Mouse (Mus musculus) stomach, postnatal 0 days (tissue): ENCODE measurements around the gene Myh2. TPM values are rescaled to one million over a fixed set of nuclear protein-coding genes. Genes with fewer than 3 reads are reported as not detected.

Source experiments
- ATAC-seq: fragments of 200-750 bp; cut with Nextera tagmentation; 2 replicates; pipeline ENCODE4 v1.8.0; 2017; ENCODE audit not compliant: low FRiP score, low TSS enrichment
- DNase-seq: peaks from one replicate; pipeline ENCODE4 v3.0.0-alpha.2; 2016; ENCODE audit warnings: low spot score
- H3K27ac ChIP-seq: fragments of 300-500 bp; sonication (generic); replicated peaks from 2 replicates; pipeline ENCODE4 v1.5.1; 2014; ENCODE audit warnings: mild to moderate bottlenecking, control low read depth
- H3K27me3 ChIP-seq: fragments of 300-500 bp; sonication (generic); 2 replicates; pipeline ENCODE4 v1.6.1; 2014; ENCODE audit warnings: low read length; ENCODE audit not compliant: control insufficient read depth, insufficient read depth
- H3K36me3 ChIP-seq: fragments of 300-500 bp; sonication (generic); 2 replicates; pipeline ENCODE4 v1.6.1; 2014; ENCODE audit warnings: low read length, mixed read lengths; ENCODE audit not compliant: control insufficient read depth, insufficient read depth
- H3K4me1 ChIP-seq: fragments of 300-500 bp; sonication (generic); replicated peaks from 2 replicates; pipeline ENCODE4 v1.6.1; 2014; ENCODE audit warnings: antibody characterized with exemption; ENCODE audit not compliant: control insufficient read depth, insufficient read depth
- H3K4me2 ChIP-seq: fragments of 300-500 bp; sonication (generic); replicated peaks from 2 replicates; pipeline ENCODE4 v1.6.1; 2014; ENCODE audit warnings: low read depth, mild to moderate bottlenecking, control low read depth, moderate library complexity
- H3K4me3 ChIP-seq: fragments of 300-500 bp; sonication (generic); 2 replicates; pipeline ENCODE4 v1.5.1; 2014; ENCODE audit warnings: low read depth, low read length, control low read depth
- H3K9ac ChIP-seq: fragments of 300-500 bp; sonication (generic); 2 replicates; pipeline ENCODE4 v1.6.1; 2014; ENCODE audit warnings: mild to moderate bottlenecking, low read length, control low read depth, mixed read lengths
- H3K9me3 ChIP-seq: fragments of 300-500 bp; sonication (generic); 2 replicates; pipeline ENCODE4 v1.6.1; 2016; ENCODE audit warnings: low read length; ENCODE audit not compliant: control insufficient read depth
- CTCF ChIP-seq: IDR thresholded peaks from 2 replicates; pipeline ENCODE4 v1.5.1; 2016; ENCODE audit warnings: antibody characterized with exemption, low read depth, mild to moderate bottlenecking, moderate library complexity
- EP300 ChIP-seq: optimal IDR thresholded peaks from 2 replicates; pipeline ENCODE3; 2016; ENCODE audit warnings: antibody characterized with exemption
- WGBS: fragments of 180-500 bp; shearing (Covaris S2); extraction: QIAGEN DNeasy Blood & Tissue Kit; methylation state at CpG from one replicate; pipeline ENCODE4 v1.1.7; 2014; 5-methylcytosine and 5-hydroxymethylcytosine counted together
- polyA plus RNA-seq: library from polyadenylated mRNA; unstranded; fragments of >200 nt; fragmentation: Nextera tagmentation; extraction: Ambion mirVana; gene quantifications from 2 replicates; pipeline ENCODE4 v1.2.1, GENCODE M21; 2015

Gene Myh2
- polyA plus RNA-seq, 1 experiment from 2014 or later: 0.10 TPM

DNA sequence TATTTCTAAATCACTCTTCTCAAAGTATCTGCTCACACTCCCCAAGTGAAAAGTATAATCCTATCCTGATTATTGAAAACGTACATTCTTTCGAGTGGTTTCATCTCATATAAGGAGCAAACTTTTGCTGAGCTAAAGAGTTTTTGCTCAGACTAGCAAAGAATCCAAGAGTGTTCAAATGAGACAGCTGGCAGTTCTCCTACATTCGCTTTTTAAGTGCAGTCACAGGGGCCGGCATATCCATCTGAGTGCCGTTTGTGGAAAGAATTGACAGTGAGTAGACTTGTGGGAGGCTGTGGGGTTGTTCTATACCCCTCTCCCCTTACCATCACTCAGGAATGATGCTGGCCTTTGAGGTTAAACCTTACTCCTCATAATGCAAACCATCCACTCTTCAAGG, 30.7 kb upstream of the Myh2 start:
- Histone ChIP-seq H3K9me3 (no peaks in the 10 kb centered on the region), H3K27ac (no peak overlapping the region), H3K9ac (no peak overlapping the region), H3K27me3 (no peaks in the 10 kb centered on the region), H3K4me2 (no peak overlapping the region), H3K4me1 (no peaks in the 10 kb centered on the region), H3K36me3 (no peaks in the 10 kb centered on the region), H3K4me3 (no peak overlapping the region)
- DNase-seq (no peak), ATAC-seq (no peak)
- 35% methylated on average over 5 of the region's 5 CpGs for WGBS
- TF ChIP-seq CTCF: no peak
- TF ChIP-seq EP300: no peak

GRCm38 (mm10) chr11:67141031-67141430, 29.8 kb upstream of the Myh2 start:
- H3K4me1 ChIP-seq: no peaks in the 10 kb centered on the region
- 48% methylated on average over 6 of the region's 6 CpGs for WGBS
- no peak overlapping the region for H3K4me2 ChIP-seq
- H3K36me3 ChIP-seq: no peaks in the 10 kb centered on the region
- H3K27me3 ChIP-seq: no peaks in the 10 kb centered on the region
- DNase-seq (no peak), ATAC-seq (no peak)
- H3K9me3 ChIP-seq: no peaks in the 10 kb centered on the region
- no peak for TF ChIP-seq CTCF
- no peak for TF ChIP-seq EP300
- no peak overlapping the region for H3K4me3 ChIP-seq
- no peak overlapping the region for H3K27ac ChIP-seq
- no peak overlapping the region for H3K9ac ChIP-seq

- Histone ChIP-seq H3K27ac (no peak overlapping the region), H3K9ac (no peak overlapping the region), H3K4me2 (no peak overlapping the region), H3K9me3 (no peaks in the 10 kb centered on the region), H3K27me3 (no peaks in the 10 kb centered on the region), H3K4me1 (no peaks in the 10 kb centered on the region), H3K36me3 (no peaks in the 10 kb centered on the region), H3K4me3 (no peak overlapping the region)
- ATAC-seq: no peak
- no peak for DNase-seq
- WGBS: 56% methylated on average over 4 of the region's 4 CpGs
- TF ChIP-seq EP300 (no peak), CTCF (no peak)
Measured at GRCm38 (mm10) chr11:67142047-67142446, 28.8 kb upstream of the Myh2 start.

DNA sequence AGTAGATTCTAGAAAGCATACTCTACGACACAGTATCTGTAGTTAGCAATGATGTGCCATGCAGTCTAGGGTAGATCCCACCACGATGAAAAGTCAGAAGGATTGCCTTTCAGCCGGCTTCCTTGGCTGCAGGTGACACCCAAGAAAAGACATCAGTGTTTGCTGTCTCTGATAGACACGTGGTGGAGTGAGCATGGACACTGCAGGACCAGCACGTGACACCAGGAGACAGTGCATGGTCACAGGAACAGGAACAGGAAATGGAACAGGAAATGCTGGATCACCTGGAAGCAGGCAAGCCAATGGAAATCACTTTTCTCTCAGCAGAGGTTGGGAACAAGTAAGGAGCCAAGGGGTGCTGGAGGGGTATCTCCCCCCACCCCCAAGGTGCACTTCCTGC, 27.8 kb upstream of the Myh2 start:
- Histone ChIP-seq H3K4me2 (no peak overlapping the region), H3K9me3 (no peaks in the 10 kb centered on the region), H3K4me3 (no peak overlapping the region), H3K4me1 (no peaks in the 10 kb centered on the region), H3K27ac (no peak overlapping the region), H3K9ac (no peak overlapping the region), H3K27me3 (no peaks in the 10 kb centered on the region), H3K36me3 (no peaks in the 10 kb centered on the region)
- 75% methylated on average over 5 of the region's 5 CpGs for WGBS
- no peak for TF ChIP-seq CTCF
- no peak for TF ChIP-seq EP300
- DNase-seq (no peak), ATAC-seq (no peak)

- Histone ChIP-seq H3K4me3 (no peak overlapping the region), H3K27me3 (no peaks in the 10 kb centered on the region), H3K4me2 (no peak overlapping the region), H3K9me3 (no peaks in the 10 kb centered on the region), H3K9ac (no peak overlapping the region), H3K27ac (no peak overlapping the region), H3K4me1 (no peaks in the 10 kb centered on the region), H3K36me3 (no peaks in the 10 kb centered on the region)
- ATAC-seq: no peak
- 86% methylated on average over 4 of the region's 4 CpGs for WGBS
- no peak for DNase-seq
- TF ChIP-seq EP300 (no peak), CTCF (no peak)
Measured at GRCm38 (mm10) chr11:67143863-67144498, 26.8 kb upstream of the Myh2 start.

GRCm38 (mm10) chr11:67144559-67145265, 26.1 kb upstream of the Myh2 start:
- 61% methylated on average over 6 of the region's 6 CpGs for WGBS
- Histone ChIP-seq H3K4me2 (no peak overlapping the region), H3K27me3 (no peaks in the 10 kb centered on the region), H3K4me3 (no peak overlapping the region), H3K9me3 (no peaks in the 10 kb centered on the region), H3K9ac (no peak overlapping the region), H3K36me3 (no peaks in the 10 kb centered on the region), H3K27ac (no peak overlapping the region), H3K4me1 (no peaks in the 10 kb centered on the region)
- DNase-seq (no peak), ATAC-seq (no peak)
- no peak for TF ChIP-seq CTCF
- TF ChIP-seq EP300: no peak
